Mouse (Mus musculus) megakaryocyte, adult 5-6 weeks (primary cell): ENCODE data around the gene Rbm15b. TPM values are rescaled to one million over a fixed set of nuclear protein-coding genes. Genes with fewer than 3 reads are reported as not detected.
A peak's percentile ranks its signal among the peaks of the same experiment; 100 is the strongest.

ENCODE experiments used
- ATAC-seq: 2 replicates; pipeline ENCODE4 v1.8.0; 2016; ENCODE audit warnings: mild to moderate bottlenecking, inconsistent platforms; ENCODE audit not compliant: poor library complexity, severe bottlenecking
- total RNA-seq, 2 experiments: library from RNA; stranded (forward) in 1 of 2; stranded (reverse) in 1 of 2; fragments of 153-499, 151-499 nt in 1 of 2; fragments of 221-1000, 200-1000 nt in 1 of 2; gene quantifications; 2 replicates each; pipeline versions ENCODE4 v1.2.3 to v1.2.4; 2015 to 2017

Gene Rbm15b
- total RNA-seq (2015) (10.6 and 11.4 TPM in 2 replicates), total RNA-seq (2017) (13.6 and 14.1 TPM in 2 replicates)

GRCm38 (mm10) chr9:106886828-106887702 lies at the start of gene Rbm15b:
Gene Rbm15b (minus strand): TSS chr9:106887428.
- peak; percentile 66 for ATAC-seq

GRCm38 (mm10) chr9:106934998-106935397 lies 47.8 kb upstream of the Rbm15b start:
- no peak for ATAC-seq

GRCm38 (mm10) chr9:106914878-106915277 lies 27.6 kb upstream of the Rbm15b start:
- no peak for ATAC-seq

- no peak for ATAC-seq
Observed at GRCm38 (mm10) chr9:106913759-106914158, 26.5 kb upstream of the Rbm15b start.

- ATAC-seq: no peak
Observed at GRCm38 (mm10) chr9:106911624-106912023, 24.4 kb upstream of the Rbm15b start.

GRCm38 (mm10) chr9:106908715-106909114 lies 21.5 kb upstream of the Rbm15b start:
- peak; percentile 82 for ATAC-seq

GRCm38 (mm10) chr9:106908174-106908573 lies 20.9 kb upstream of the Rbm15b start:
- ATAC-seq: no peak

- ATAC-seq: no peak
Observed at GRCm38 (mm10) chr9:106906597-106906996, 19.4 kb upstream of the Rbm15b start.

- peak; percentile 75 for ATAC-seq
Observed at GRCm38 (mm10) chr9:106903791-106904134, 16.5 kb upstream of the Rbm15b start.

- ATAC-seq: peak; percentile 21; the same call in 1 of the 2 replicates
Observed at GRCm38 (mm10) chr9:106903099-106903790, 16.0 kb upstream of the Rbm15b start.

- ATAC-seq: no peak
Observed at GRCm38 (mm10) chr9:106901596-106901995, 14.4 kb upstream of the Rbm15b start.

GRCm38 (mm10) chr9:106898901-106899300 lies 11.7 kb upstream of the Rbm15b start:
- no peak for ATAC-seq

- ATAC-seq: no peak
Observed at GRCm38 (mm10) chr9:106893327-106893726, 6.1 kb upstream of the Rbm15b start.

GRCm38 (mm10) chr9:106892552-106892875 lies 5.3 kb upstream of the Rbm15b start:
- ATAC-seq: no peak

GRCm38 (mm10) chr9:106891829-106892551 lies 4.8 kb upstream of the Rbm15b start, which contains the start of gene Manf:
Gene Manf (minus strand): TSS chr9:106891979.
- ATAC-seq: peak; percentile 82

GRCm38 (mm10) chr9:106891341-106891741 lies 4.1 kb upstream of the Rbm15b start:
- ATAC-seq: no peak

GRCm38 (mm10) chr9:106890496-106891240 lies 3.4 kb upstream of the Rbm15b start:
- ATAC-seq: no peak

- ATAC-seq: no peak
Observed at GRCm38 (mm10) chr9:106889321-106889720, 2.1 kb upstream of the Rbm15b start.

- no peak for ATAC-seq
Observed at GRCm38 (mm10) chr9:106888346-106888745, 1.1 kb upstream of the Rbm15b start.

GRCm38 (mm10) chr9:106885901-106886731 lies 1.1 kb downstream of the Rbm15b start:
- ATAC-seq: peak; percentile 33
